Mouse (Mus musculus) cortical plate, adult 2 months (tissue): ENCODE results near the gene Gfm2.

Source experiments
- CTCF ChIP-seq: fragments of 200-500 bp; IDR thresholded peaks from 2 replicates; pipeline ENCODE4 v1.5.1; 2011; ENCODE audit warnings: mild to moderate bottlenecking, control low read depth, low read length; ENCODE audit not compliant: insufficient read depth; ENCODE audit errors: extremely low read depth
- POLR2A ChIP-seq: fragments of 200-500 bp; IDR thresholded peaks from 2 replicates; pipeline ENCODE4 v1.6.1; 2011; ENCODE audit warnings: mild to moderate bottlenecking, low read length, control low read depth; ENCODE audit not compliant: insufficient read depth; ENCODE audit errors: extremely low read depth

- no peak for TF ChIP-seq CTCF
- TF ChIP-seq POLR2A: no peak
Observed at GRCm38 (mm10) chr13:97196925-97197218, 59.1 kb downstream of the Gfm2 start.
